Mouse (Mus musculus): ENCODE results near the gene Hip1r. TPM values are rescaled to one million over a fixed set of nuclear protein-coding genes. Genes with fewer than 3 reads are reported as not detected.

Gene Hip1r
- total RNA-seq, 2 experiments from 2014 or later = 82.6 to 85.0 TPM

DNA sequence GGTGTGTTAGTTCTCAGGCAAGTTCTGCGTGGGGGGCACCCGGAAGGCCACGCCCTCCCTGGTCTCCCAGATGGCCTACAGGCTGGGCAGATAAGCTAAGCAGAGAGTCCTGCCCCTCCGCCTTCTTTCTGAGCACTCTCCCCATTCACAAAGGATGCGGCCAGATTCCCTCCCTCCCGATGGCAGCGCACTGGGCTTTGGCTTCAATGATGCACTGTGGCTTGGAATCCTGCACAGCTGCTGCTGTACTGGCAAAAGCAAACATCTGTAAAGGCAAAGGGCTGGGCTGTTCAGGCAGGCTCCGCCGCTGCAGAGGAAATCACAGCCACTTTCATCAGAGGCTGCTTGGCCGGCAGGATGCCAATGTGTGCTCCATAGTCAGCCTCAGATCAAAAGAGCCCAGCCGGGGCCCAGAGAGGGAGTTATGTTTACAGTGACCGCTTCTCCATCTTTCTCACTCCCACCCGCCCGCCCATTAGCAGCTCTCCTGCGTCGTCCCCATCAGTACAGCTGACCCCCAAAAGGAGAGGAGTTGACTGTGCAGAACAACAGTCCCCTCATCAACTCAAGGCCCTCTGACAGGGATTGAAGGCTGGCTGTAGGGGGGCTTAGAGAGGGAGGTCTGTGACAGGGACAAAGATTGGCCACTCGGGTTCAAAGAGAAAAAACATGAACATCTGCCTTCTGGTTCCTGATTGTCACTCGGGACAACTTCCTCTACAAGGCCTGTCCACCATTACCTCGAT, 37.7 kb downstream of the Hip1r start:
- intact Hi-C loops (cut with DNase I) = no loop called here
- peak; percentile 62 for DNase-seq (ENCODE audit: low spot score in 2 of 2)

DNA sequence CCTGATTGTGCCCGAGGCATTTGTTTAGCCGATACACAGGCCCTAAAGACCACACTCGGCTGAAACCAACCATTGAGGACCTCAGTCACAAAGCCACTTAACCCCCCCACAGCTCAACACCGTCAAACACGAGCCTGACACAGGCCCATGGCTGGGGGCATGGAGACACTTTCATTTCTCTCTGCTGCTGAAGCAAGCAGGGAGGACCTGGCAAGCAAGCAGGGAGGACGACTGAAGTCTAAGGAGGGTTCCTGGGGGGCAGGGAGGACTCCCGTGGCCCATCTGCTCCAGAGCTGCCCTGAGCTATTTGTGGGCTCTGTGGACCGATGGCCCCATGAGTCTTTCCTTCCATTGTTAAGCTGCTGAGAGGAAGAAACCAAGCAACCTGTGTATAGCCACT, 38.5 kb downstream of the Hip1r start:
- intact Hi-C loops (cut with DNase I) = no loop called here
- no peak for DNase-seq (ENCODE audit: low spot score in 2 of 2)

DNA sequence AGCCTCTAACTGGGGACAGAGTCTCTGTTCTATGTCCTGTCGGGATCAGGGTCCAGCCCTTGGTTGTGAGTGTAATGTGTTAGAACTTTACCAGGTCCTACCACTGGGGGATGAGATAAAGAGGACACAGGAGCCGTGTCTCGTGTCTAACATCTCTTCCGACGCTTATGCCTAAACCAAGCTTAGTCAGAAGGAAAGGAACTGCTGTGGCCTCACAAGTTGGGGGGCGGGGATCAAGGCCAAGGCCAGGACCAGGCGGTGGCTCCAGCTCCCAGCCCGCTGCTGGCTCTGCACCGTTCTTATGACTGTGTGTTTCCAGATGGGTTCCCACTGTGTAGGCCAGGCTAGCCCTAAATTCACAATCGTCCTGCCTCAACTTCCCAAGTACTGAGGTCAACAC, 39.5 kb downstream of the Hip1r start:
- intact Hi-C loops (cut with DNase I) = no loop called here
- no peak for DNase-seq (ENCODE audit: low spot score in 2 of 2)

DNA sequence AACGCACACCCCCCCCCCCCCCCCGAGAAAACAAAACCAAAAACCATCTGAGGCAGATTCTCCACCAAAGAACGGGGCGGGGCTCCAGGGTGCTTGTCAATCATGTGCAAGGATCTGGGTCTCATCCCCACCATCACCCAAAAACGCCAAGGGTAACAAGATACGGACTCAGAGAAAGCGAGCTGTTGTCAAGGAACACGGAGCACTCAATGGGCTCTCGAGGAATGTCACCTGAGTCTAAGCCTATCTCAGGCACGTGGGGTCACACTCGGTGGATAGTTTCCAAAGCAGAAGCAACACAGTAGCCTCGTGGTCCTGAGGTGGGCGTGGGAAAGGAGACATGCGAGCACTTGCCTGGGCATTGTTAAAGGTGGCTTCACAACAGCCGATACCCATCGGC, 40.3 kb downstream of the Hip1r start:
- no peak for DNase-seq (ENCODE audit: low spot score in 2 of 2)
- intact Hi-C loops (cut with DNase I) = no loop called here

DNA sequence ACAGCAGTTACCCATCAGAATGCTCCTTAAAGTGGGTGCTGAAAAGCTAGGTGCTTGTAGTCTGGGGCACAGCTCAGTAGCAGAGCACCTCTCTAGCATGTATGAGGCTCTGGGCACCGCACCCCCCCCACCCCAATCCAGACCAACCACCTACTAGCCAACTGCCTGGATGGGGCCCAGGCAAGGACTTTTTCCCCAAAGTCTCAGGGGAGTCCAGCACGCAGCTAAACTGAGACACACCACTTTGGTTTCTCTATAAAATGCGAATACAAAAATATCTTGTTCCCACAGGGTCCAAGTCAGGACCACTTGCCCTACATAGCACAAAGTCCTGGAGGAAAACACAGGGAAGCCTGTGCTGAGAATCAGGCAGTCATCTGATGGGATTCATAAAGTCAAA, 40.8 kb downstream of the Hip1r start:
- DNase-seq (ENCODE audit: low spot score in 2 of 2) = no peak
- intact Hi-C loops (cut with DNase I) = no loop called here

DNA sequence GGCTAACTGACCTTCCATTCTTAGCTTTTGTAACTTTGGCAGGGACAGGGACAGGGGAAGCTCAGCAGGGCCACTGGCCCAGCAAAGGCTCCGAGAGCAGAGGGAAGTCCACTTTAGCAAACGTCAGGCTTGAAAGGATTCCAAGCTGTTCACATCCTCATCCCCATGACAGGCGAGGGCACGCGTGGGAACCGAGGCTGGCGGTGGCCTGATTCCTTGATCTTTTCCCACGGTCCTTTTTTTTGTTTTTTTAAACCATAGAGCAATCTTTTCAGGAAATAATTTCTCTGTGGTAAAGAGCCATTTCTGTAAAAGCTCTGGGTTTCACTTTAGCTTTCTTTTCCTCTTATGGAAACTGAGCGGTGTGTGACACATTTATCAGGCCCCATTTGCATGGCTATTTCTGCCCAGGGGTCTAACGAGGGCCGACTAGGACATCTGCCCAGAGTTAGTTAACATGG, 41.4 kb downstream of the Hip1r start:
- intact Hi-C loops (cut with DNase I) = no loop called here
- DNase-seq (ENCODE audit: low spot score in 2 of 2) = no peak

DNA sequence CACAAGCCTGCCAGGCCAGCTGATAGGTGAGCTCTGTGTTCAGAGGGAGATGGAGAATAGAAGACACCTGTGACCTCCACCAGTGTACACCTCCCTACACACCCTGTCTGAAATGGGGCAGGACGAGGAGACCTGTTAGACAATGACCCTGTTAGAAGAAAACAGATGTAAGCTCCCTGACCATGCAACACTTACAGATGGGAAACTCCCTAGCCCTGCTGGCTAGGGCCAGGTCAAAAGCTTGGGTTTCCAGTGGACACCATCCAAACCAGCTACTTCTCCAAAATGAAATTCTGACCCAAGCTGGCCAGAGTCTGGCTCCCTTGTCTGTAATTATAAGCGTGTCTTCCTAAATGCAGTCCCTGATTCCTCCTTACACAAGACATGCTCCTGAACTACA, 42.3 kb downstream of the Hip1r start:
- no peak for DNase-seq (ENCODE audit: low spot score in 2 of 2)
- intact Hi-C loops (cut with DNase I) = no loop called here

DNA sequence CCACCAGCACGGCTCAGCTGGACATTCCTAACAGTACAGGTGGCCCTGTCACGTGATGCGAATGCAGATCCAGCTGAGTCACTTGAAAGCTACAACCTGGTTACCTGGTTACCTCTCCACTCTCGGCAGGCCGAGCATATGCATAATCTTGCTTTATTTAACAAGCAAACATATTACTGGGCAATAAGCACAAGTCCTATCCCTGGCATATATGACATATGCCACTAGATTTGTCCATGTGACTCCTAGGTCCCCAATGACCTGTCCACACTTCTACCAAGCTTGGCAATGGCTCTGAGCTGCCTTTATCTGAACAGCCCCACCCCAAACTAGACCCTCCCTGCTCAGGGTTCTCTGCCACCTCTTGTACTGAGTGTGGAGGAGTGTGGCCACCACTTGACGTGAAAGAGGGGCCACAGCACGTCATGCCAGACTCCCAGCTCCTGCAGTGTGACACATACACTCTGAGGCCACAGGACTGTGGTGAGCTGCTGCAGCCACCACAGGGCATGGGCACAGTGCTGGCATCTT, 42.9 kb downstream of the Hip1r start:
- no peak for DNase-seq (ENCODE audit: low spot score in 2 of 2)
- intact Hi-C loops (cut with DNase I) = no loop called here

DNA sequence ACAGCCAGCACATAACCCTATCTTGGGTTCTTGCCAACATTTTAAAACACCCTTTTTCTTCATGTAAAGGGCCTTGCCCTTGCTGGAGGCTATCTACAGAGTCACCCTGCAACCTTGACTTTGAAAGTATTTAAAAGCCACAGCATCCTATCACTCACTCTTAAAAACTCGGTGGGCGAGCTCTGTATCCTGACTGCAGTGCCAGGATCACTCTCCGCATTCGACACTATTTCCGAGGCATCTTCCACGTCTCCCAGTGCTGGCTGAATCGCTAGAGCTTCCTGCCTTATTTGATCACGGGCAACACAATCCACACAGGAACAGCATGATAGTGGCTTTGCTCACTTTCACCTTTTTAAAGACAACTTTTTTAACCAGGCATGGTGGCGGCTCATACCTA, 44.5 kb downstream of the Hip1r start:
- intact Hi-C loops (cut with DNase I) = no loop called here

DNA sequence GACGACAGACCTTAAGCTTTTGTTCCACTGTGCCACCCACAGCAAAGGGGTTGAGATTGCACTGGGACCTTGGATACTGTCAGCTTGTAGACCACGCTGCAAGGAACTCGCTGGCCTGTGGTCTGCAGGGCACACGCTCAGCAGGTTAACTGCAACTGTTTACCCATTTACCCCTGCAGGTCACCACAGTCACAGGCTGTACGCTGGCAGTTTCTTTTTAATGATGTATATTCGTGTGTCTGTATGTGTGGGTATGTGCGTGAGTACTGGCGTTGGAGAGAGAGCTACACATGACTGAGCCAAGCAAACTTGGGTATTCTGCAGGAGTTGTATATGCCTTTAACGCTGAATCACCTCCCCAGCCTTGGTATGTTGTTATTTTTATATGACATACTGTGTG, 45.2 kb downstream of the Hip1r start:
- intact Hi-C loops (cut with DNase I) = no loop called here
- DNase-seq (ENCODE audit: low spot score in 2 of 2) = no peak

More for the DNA sequence above, 44.5 kb downstream of the Hip1r start:
- DNase-seq (ENCODE audit: low spot score in 2 of 2) = no peak

DNA sequence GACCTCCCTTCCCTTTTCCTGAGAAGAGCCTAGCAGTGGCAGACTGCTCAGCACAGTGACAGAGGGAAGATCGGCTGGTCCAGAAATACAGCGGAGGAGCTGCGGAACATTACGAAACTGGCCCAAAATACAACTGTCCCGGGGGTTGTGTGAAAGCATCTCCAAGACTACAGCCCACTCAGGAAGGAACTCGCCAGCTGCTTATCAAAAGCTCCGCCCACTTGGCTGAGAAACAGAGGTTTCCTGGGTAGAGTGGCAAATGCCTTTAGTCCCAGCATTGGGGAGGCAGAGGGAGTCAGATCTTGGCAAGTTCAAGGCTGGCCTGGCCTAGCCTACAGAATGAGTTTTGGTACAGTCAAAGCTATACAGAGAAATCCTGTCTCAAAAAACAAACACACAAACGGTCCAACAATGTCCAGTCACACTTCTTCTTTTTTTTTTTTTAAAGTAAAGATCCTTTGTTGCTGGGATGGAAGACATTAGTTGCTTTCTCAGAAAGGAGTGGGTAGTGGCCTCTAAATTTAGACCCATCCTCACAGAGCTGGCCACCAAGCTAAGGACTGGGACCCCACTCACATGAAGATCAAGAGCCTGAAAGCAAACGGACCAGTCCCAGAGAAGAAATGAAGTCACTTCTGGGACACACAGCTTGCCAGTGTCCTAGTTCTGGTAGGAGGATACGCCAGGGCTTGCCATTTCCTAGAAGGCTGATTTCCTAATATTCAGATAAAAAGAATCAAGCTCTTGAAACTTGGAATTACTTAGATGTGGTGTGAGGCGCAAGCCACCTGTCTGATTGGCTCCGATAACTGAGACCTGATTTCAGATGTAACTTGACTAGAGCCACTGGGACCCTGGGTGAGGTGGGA, 46.2 kb downstream of the Hip1r start:
- DNase-seq (ENCODE audit: low spot score in 2 of 2) = peak; percentile 86 to 95
- intact Hi-C loops (cut with DNase I) = no loop called here

DNA sequence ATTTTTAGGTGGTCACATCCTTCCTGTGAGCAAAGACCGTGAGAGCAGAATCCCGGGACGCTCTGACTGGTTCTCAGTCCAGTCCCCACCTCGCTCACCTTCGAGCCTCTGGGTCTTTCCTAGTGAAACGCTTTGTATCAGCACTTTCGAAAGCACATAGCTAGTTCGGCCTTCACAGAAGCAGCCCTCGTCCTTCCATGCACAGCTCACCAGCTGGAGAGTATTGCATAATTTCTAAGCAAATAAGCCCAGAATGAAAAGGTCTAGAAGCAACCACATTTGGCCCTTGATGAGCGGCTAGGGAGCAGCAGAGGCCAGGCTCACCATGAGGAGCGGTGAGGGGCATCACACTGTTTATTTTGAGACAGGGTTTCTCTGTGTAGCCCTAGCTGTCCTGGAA, 47.7 kb downstream of the Hip1r start:
- intact Hi-C loops (cut with DNase I) = no loop called here
- DNase-seq (ENCODE audit: low spot score in 2 of 2) = no peak

DNA sequence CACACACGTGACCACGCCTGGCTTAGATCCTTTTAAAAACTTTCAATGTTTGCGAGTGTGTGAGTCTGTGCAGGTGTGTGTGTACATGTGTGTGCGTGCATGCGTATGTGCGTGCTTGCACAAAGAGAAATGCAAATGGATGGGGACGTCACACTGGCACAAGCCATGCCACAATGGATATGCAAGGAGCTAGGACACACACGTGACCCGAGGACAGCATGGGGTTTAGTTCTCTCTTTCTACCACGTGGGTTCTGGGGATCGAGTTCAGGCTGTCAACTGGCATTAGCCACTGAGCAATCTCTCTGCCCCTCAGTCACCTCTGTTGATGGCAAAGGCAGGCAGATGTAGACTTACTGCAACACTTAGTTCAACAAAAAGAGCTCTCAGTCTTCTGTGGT, 48.3 kb downstream of the Hip1r start:
- no peak for DNase-seq (ENCODE audit: low spot score in 2 of 2)

DNA sequence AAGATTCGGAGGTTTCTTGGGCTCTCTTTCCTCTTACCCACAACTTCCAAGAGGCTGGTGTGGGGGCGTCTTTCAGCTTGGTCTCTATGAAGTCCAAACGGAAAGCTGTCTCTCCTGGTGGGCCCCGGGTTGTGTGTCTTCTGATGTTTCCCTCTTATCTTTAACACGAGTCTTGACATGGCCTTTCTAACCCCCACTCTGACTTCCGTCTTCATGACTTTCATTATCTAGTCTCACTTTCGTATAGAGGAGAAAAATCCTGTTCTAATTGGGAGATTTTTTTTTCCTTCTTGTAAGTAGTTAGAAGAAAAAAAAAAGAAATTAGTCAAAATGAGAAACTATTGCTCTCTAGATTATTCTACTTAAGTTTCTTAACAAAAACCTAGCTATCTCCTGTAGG, 48.9 kb downstream of the Hip1r start:
- no peak for DNase-seq (ENCODE audit: low spot score in 2 of 2)
- intact Hi-C loops (cut with DNase I) = no loop called here

More for the DNA sequence above, 48.3 kb downstream of the Hip1r start:
- intact Hi-C loops (cut with DNase I) = no loop called here

DNA sequence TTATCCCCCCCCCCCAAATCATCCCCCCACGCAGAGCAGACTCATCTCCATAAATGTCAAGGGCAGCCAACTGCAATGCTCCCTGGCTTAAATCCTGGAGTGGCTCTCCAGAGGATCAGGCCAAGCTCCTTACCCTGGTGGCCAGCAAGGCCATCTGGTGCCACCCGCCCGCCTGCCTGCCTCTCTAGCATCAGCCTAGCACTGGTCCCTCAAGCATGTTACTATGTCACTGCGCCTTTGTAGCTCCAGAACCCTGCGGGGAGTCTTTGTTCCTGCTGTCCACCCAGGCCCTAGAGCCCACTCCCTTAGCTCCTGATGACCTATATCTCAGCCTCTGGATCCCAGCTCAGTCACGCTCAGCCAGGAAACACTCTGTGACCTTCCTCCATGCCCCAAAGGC, 51.2 kb downstream of the Hip1r start:
- intact Hi-C loops (cut with DNase I) = no loop called here
- no peak for DNase-seq (ENCODE audit: low spot score in 2 of 2)

DNA sequence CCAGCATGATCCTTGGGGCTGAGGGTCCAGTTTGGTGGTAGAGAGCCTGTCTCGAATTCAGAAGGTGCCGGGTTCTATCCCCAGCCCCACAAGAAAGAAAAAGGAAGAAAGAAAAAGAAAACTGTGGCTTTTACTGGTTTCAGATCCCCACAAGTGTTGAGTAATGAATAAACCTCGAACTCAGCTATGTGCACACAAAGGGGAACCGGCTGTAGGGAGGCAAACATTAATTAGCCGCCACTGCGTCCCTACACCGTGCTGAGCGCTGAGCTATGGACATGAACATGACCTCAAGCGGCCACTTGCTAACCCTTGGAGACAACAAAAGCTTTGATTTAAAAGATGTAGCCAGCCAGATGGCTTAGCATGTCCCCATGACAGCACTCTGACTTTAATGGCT, 51.7 kb downstream of the Hip1r start:
- intact Hi-C loops (cut with DNase I) = no loop called here
- DNase-seq (ENCODE audit: low spot score in 2 of 2) = no peak

DNA sequence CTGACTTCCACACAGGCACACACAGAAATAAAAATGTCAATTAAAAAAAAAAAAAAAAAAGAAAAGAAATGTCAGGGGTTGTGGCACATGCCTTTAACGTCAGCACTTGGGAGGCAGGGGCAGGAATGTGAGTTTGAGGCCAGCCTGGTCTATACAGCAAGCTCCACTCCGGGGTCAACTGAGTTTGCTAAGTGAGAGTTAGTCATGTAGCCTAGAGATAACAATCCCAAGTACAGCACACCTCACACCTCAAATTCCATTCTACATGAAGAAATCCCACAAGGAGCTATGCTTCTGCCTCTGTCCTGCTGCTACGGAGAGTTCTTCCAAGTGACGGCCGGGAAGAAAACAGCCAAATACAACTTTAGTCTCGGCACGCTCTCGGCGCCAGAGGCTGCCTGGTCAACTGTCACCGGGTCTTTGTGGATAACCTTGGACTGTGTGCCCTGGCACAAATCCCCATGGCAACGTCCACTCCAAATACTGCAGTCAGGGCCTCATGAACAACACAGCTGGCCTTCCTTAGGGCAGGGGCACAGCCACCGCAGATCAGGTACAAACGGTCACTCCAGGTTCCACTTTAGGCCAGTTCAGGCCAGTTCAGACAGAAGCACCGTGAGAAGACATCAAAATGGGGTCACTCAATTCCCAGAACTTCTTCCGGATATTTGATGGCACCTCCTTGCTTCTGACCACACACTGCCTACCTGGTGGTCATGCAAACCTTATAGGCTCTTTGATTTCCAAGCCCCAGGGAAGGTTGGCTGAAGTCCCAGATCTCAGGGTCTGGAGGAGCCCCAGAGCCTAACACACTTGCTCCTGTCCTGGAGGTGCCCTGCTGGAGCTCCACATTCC, 52.4 kb downstream of the Hip1r start:
- intact Hi-C loops (cut with DNase I) = no loop called here
- no peak for DNase-seq (ENCODE audit: low spot score in 2 of 2)

DNA sequence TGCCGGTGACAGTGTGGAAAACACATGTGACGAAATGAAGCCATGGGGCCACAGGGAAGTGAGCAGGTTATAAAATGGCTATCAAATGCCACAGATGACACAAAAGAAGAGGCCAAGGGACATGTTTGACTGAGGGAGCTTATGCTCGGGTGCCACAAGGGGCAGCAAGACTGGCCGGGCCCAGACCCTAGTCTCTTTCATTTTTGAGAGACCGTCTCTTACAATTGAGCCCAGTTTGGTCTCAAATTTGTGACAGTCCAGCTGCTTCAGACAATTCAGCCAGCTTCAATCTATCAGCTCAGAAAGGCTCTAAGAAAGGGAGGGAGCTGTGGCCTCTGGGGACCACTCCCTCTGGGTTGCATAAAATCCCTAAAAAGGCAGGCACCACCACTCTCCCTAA, 53.1 kb downstream of the Hip1r start:
- no peak for DNase-seq (ENCODE audit: low spot score in 2 of 2)
- intact Hi-C loops (cut with DNase I) = no loop called here

DNA sequence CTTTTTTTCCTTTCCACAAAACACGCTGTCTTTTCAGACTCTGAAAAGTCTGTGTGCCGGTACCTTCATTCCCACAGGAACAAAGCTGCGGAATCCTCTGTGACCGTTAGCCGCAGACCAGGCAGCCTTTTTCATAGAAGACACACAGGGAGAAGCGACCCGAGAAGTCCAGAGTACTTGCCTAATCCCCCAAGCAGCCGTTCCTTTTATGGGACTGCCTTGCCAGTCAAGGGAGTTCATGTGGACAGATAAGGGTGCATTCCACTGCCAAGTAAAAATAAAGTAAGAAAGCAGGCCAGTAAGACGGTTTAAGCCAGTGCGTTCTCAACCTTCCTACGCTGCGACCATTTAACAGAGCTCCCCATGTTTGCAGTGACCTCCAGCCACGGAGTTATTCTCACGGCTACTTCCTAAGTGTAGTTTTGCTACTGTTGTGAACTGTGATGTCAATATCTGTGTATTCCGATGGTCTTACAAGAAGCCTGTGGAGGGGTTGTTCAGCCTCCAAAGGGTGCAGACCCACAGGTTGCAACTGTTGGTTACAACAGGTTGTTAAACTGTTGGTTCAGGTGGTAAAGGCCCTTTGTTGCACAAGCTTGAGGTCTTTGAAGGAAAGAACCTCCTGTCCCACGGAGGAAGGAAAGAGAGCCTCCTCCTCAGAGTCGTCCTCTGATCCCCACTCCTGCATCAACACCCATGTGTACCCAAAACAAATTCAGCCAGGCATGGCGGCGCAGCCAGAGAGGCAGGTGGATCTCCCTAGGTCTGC, 54.5 kb downstream of the Hip1r start:
- DNase-seq (ENCODE audit: low spot score in 2 of 2) = no peak
- intact Hi-C loops (cut with DNase I) = no loop called here

Data from left cerebral cortex, postnatal 14 days (tissue).